Mouse (Mus musculus) cerebellum, adult 9-10 months (tissue): ENCODE measurements at regions not wholly inside any gene's neighbourhood (a gene's known extent, or its start where the extent isn't known, plus 50 kb on each side); places are given as distances from the start of the nearest gene placed in this dataset.
A peak's percentile ranks its signal among the peaks of the same experiment; 100 is the strongest.

Experiments used
- DNase-seq: peaks from one replicate; pipeline ENCODE4 v3.0.0; 2022

DNA sequence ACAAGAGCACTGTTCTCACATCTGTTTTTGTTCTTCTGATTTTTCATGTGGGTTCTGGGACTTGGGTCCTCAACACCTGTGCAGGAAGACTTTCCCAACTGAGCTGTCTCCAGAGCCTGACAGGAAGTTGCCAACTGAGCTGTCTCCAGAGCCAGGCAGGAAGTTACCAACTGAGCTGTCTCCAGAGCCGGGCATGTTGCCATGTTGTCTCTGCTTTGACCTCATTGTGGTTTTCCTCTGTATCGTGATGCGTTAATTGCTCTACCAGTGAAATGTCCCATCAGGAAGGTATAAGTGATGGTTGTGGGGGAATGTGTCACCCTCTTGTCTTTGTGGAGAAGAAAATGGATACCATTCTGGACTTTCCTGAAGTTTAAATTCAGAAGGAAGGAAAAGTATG lies 54.4 kb upstream of the Olfm4 start:
- DNase-seq, result no peak

DNA sequence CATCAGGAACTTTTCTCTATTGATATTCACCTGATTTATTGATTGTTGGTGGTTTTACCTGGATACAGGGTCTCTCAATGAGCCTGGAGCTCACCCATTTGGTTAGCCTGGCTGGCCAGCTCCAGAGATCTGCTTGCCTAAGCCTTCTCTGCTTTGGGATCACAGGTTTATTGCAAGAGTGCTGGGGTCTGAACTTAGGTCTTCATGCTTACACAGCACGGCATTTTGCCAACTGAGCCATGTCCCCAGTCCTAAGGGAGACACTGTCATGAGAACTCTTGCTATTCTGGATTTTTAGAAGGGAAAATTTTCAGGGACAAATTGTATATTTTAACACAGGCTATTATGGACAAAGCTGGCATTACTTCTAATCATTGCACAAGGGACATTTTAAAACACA lies 56.7 kb upstream of the Olfm4 start:
- DNase-seq, result no peak

DNA sequence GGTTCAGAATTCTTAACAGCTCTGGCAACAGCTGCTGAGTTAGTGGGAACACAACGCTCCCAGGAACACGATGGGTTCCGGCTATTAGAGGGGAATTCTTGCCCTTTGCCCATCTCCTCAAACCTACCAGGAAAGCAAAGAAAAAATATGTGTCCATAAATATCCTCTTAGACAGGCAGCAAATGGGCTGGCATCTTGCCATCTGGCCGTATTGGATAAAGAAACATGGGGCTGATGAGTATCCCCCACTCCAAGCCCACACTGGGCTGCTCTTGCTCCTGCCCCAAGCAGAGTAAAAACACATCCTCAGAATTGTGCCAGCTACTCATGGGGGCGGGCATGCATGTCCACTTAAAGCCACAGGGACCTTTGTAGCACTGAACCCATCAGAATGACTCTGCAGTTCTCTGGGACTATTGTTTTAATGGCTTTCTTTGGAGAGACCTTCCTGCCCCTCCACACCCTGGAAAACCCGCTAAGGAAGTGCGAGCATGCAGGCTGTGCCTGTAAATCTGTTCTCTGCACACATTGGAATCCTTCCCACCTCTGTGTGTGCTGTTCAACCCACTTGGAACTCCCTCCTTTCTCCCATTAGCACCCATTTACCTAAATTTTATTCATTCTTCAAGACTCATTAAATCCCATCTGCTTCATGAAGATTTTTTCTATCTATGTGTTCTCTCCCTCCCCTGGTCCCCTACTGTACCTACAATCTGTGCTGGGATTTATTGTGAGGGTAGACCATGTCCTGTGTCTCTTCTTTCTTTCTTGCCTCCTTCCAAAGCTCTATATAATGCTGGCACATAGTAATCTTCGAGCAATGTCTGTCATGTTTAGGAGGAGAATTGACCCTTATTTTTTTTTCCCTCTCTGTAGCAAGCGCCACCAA lies 66.7 kb upstream of the Olfm4 start:
- no peak for DNase-seq

DNA sequence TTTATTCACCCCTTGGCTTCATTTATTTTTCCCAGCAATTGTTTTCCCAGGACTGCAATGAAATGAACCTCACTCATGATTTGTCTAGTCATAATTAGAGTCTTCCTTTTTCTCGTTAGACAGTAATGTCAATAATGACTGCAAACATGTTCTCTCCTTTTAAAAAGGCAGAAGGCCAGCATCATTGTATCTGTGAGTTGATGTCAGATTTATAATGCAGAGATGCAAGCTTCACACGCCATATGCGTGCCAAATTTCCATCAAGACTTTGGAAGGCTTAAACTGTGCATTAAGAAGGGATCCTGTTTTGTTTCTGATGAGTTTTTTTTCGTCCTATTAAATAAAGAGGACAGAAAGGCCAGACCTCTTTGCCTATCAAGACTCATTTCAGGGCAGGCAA lies 68.9 kb upstream of the Olfm4 start:
- DNase-seq, result no peak

DNA sequence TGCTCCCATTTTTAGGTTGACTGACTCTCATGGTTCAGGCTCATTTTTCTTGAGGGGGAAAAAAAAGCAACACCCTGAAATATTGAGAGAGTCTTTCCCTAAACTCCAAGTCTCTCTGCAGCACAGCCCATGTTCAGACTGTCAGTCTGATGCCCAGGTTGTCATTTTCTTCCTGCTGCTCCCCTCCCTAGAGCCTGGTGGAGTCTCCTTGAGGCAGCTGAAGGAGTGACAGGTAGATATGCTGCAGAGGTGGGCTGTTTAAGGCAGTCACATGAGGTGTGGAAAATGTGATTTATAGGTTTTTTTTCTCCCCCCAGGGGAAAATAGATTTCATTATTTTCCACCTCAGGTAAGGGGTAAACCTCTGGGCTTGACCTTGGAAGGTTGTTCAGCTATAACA lies 70.6 kb upstream of the Olfm4 start:
- no peak for DNase-seq

DNA sequence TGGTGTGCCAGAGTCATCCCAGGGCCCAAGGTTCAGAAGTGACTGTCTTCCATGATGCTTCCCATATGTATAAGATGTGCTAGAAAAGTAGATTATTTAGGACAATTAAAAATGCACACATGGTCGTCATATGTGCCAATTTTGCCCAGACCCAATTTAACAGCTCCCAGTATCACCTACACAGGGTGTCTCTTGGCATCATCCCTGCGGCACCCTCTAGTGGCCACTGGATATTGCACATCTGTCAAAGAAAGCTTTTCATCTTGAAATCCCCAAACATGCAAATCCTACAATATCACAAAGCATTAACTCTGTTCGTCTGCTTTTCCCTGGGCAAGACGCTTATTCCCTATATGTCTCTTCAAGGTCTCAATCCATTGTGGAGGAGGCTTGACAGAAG lies 71.3 kb upstream of the Olfm4 start:
- DNase-seq, result peak; percentile 27

DNA sequence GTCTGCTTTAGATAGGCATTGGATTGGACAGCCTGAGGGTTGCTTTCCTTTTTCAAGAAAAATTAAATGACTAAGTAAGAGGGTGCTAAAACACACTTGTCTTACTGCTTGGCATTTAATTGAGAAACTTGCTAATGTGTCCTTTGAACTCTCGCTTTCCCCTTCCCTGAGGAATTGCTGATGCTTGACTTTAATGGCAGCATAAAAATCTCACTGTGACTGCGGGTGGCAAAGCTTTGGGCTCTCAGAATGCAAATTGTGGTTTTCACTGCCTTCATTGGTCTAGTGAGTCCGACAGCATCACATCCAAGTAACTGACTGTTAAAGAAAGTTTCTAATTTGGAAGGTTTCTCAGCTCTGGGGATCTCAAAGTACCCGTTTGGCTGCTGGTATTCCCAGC lies 76.1 kb upstream of the Olfm4 start:
- DNase-seq, result no peak

DNA sequence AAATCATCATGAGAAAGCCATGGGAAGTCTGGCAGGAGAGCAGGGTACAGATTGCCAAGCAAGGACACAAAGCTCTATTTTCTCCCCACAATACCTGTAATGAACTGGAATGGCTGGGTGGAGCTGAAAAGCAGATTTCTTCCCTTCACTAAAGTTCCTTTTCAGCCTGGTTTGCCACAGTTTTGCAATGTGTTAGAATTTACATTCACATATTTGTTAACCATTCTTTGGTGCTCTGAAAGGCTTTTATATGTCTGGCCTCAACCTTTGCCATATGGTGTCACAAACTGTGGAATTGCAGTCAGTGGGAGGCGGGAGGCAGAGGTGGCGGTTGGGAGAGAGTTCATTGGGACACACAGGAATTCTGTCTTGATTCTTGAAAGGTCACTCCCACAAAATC lies 78.3 kb upstream of the Olfm4 start:
- no peak for DNase-seq

DNA sequence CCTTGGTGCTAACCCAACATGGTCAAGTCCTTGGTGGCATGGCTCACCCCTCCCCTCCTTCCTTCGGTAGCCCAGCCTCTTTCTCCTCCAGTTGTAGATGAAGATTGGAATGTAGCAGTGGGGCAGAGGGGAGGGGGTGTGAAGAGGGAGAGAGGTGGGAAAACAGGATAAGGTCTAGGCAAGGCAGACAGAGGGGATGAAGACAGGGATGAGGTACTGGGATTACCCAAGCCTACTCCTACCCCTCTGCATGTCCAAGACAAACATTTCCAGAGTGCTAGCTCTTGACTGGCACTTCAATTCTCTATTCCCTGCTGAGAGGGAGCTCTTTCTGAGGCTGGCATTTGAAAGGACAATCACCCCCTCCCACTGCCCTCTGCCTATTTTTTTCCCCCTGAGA lies 81.5 kb upstream of the Olfm4 start:
- DNase-seq, result no peak

DNA sequence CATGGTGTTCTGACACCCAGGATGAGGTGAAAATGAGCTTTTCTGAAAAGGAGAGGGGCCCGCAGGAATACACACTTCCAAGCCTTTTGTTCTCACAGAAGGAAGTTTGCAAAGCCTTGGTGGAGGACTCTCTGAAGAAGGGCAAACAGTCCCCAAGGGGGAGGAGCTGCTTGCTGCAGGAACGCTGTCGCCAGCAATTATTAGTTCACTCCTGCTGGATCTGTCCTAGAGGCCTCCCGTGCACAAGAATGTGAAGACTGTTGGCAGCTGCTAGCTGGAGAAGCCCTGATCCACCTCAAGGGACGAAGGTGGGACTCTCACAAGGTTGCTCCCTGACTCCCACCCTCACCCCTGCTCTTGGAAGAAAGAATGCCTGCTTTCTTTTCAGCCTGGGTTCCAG lies 85.6 kb upstream of the Olfm4 start:
- DNase-seq, result no peak

DNA sequence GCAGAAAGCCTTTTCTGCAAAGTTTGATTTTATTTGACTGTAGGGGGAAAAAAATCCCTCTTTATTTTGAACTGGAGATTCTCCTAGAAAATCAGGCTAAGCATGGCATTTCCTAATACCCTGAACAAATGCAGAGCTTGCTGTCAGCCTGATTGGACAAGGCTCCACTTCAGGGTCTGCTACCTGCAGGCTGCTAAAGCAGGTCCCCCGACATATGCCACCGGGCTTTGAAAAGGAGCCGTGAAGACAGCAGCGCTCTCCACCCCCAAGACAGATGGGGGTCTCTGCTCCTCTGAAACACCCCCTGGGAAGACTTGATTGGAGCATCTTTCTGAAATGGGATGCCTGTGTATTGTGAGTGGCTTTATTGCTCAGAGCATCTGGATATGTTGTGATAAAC lies 90.6 kb upstream of the Olfm4 start:
- DNase-seq, result no peak

DNA sequence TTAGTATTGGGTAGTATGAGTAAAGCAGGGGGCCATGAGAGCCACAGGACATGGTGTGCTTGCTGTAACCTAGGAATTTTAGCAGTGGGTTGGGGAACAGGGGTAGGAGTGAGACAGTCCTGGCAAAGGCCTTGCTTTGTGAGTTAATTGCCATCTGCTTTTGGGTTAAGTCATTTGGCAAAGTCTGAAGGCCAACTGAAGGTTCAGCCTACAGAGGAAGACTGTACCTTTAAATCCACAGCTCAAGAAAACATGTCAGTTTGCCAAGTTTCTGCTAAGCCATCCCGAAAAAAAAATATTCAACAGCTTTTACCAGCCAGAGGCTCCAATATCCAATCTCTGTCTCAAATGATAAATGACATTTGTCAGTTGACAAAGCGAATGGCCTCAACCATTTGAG lies 93.2 kb upstream of the Olfm4 start:
- DNase-seq, result peak; percentile 63

DNA sequence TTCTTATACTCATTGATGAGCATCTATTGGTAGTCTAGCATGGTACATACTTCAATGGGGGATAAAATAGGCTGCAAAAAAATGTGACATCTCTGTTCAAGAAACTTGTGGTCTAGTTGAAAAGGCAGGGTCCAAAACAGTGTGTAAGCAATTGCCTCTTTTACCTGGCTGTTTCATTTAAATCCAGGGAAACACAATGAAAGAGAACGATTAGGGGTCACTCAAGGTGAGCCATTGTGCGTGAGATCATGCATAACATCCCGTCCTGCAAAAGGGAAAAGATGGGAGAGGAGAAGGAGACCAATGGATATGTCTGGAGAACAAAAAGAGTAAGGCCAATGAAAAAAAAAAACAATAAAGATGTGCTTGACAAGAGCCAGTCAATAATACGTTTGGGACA lies 93.6 kb upstream of the Olfm4 start:
- DNase-seq, result no peak

DNA sequence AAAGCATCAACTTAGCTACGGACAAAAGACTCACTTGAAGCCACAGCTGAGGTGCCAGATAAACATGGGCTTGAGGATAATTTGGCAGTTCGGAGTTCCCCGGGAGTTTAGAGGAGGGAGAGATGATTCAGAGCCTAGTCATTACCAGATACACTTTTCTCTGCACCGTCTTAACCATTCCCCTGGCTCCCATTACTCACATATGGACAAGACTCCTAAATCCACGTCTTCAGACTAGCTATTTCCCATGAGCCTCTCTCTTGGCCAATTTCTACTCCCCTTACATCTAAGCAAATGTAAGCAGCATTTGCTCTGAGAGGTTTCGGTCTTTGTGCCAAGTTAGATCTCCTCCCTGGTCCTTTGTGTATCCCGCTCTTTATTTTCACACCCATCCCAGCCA lies 100.4 kb upstream of the Olfm4 start:
- no peak for DNase-seq

DNA sequence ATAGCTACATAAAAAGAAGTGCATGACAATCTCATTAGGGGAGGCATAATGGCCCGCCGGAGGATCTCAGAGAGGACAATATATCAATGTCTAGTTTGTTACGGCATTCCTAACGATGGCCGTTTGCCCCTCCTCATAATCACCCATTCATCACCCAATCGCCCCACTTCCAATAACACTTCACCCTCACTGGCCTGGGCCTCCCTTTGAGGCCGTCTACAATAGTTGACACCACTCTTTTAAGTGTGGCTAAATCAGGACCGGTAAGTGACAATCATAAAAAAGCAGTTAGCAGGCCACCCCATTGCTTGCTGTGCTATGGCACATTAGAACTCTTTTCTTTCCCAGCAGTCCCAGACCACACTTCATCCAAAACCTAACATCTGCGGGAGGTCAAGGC lies 102.2 kb upstream of the Olfm4 start:
- DNase-seq, result no peak

DNA sequence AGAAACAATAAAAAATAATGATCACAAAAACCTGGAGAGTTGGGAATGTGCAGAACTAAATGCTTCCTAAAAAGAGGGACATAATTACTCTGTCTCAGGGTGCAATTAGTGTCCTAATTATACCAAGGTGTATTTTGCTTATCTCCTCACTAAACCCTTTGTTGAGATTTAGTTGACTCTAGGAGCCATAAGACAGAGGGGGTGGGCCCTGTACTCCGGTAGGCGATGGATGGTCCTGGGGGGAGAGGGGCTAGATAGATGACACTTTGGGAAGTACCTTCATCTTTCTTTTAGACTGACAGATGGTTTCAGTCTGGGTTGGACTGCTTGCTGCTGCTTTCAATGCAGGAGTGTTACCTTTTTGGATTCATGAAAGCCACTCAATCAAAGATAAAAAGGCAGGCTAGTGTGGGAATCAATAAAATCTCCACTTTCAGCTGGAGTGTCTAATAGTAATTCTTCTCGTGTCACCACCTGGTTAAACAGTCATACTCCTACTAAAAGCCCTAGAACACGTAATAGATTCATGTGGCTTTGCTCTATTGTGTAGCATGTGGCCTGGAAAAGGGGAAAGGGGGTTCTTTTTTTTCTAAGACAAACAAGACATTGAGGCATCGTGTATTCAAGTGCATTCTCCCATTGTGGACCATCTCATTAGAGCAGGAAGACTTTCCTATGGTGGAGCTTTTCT lies 103.7 kb upstream of the Olfm4 start:
- no peak for DNase-seq

DNA sequence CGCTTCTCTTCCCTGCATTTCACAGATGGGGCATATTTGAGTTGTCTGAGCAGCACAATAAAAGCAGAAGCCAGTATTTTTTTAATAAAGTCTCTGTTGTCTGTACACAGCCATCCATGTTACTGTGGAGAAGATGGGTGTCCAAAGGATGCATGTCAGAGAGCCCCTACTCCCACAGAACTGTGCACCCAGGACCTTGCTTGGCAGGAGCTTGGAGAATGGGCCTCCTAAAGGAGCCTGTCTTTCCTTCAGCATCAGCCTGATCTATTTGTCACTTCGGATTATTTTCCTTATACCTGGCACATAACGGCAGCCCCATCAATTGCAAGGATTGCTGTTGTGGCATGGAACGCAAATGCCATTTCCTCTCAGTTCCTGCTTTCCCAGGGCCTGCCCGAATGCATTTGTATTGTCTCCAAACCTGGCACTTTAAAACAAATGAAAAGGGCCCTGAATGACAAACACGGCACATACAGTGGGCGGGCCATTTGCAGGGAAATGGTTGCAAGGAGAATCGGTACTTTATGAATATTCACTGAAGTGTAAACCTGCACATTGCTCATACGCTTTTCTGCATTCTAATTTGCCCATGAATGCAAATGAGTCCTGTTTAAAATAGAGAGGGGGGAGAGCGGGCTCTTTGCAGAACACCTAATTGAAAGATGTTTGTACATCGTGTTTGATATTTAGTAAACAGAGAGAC lies 104.4 kb upstream of the Olfm4 start:
- no peak for DNase-seq

DNA sequence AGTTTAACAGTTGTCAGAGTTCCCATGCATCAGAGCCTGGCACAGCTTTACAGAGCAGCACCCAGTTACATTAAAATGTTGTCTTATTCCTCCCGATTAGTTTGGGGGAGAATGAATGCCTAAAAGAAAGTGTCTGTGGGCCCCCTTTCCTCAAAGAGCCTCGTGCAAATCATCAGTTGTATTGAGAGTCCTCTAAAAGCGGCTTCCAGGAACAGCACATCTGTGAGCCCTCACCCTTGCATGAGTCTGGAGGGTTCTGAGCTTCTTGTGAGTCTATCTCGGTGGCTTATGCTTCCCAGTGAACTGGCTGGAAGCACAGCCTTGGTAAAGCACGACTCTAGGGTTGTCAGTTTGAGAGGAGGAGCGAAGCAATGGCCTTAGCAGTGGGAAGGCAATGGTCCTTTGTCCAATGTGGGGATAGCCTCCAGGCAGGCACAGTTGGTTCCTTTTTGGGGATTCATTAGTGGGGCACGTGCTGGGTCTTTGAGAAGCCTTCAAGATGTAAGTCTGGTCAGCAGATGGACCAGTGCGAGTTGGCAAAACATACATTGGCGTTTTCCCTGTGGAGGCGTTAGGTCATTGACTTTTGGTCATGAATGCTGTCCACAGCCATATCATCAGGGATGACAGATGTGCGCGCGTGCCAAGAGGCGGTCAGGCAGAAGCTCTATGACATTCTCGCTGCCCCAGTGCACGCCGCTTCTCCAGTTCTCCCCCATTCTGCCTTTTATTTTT lies 105.4 kb upstream of the Olfm4 start:
- DNase-seq, result no peak

DNA sequence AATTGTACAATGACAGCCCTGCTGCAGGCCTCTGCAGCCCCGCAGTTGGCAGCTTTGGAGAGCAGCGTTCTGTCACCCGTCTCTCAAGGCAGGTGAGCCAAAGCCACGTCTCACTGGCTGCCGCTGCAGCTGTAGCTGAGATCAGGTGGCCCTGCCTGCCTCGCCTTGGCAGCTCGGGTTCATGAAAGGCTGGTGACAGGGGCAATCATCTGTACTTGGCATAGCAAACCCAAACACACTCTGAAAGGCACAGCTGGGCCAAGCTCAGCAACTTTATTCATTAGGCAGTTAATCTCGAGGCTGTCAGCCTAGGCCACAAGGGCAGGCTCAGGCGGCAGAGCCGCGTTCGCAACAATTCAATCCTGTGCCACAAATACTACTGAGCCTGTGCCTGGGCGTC lies 102.0 kb upstream of the Pcdh8 start:
- no peak for DNase-seq

DNA sequence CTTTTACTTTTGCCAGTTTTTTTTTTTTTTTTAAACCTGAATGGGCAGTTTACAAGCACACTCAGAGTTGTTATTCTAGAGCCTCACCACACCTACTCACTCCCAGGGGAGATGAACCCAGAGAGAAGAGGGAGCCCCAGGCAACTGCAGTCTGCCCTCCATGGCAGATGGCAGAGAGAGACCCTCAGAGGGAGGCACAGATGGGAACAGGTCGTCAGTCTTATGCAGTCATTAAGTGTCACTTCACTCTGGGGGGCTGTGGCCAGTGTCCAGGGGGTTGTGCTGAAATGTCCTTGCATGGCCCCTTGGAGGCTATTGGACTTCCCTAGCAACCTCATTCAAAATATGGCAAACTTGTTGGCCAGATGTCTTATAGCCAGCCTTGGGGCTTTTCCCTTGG lies 101.3 kb upstream of the Pcdh8 start:
- DNase-seq, result no peak

DNA sequence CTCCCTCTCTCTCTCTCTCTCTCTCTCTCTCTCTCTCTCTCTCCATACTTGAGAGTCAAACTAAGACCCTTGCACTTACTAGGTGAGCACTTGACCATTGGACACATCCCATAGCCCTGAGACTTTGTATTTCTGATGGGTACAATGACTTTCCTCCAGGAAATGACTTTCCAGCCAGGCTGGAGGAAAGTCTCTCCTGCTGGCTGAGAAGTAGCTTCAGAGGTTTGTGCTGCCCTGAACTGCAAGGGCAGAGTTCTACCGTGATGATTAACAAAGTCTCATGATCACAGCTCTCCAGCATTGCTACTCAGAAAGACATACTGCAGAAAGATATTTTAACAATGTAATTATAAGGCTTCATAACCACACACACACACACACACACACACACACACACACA lies 98.2 kb upstream of the Pcdh8 start:
- DNase-seq, result no peak

DNA sequence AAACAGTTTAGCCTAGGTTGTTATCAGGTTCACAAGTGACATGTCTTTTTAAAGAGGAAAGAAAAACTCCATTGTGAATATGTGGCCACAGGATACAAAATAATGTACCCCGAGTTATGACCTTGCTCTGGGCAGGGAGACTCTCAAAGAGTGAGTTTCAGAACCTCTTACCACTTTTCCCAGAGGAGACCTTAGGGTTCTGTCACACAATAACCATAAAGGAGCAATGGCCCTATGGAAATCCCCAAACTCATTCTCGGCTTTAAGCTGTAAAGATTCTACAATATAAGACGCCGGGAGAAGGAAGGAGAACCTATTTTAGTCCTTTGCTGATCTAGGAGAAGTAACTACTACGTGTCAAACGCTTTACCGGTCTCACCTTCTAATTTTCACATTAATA lies 85.1 kb upstream of the Pcdh8 start:
- no peak for DNase-seq

DNA sequence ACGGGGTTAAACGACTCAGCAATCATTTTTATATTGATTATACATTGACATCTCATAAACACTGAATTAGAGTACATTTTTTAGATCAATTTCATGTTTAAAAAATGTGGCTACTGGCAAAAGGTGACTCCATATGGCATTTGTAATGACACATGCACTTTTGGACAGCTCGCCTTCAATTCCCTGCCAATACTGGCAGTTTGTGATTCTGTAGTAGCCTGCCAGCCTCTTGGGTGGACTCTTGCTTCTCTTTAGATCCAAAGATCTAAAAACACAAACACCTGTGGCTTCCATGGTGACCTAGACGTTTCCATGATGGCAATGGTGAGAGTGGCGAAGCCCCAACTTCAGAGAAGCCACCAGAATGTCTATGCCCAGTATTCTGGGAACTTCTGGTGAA lies 83.1 kb upstream of the Pcdh8 start:
- DNase-seq, result peak; percentile 68
